Mouse (Mus musculus): Measurements from ENCODE around the gene Map2k6.

- TF ChIP-seq CTCF (IDR thresholded peaks at IDR 0.05; ENCODE audit: low read depth, low read length) (no peak), GATA1 (IDR thresholded peaks at IDR 0.05; ENCODE audit: borderline replicate concordance, low read length) (no peak), POLR2AphosphoS5 (IDR thresholded peaks at IDR 0.05; ENCODE audit: insufficient replicate concordance, low read depth, low read length) (no peak)
Measured at GRCm38 (mm10) chr11:110473495-110473894, 74.6 kb downstream of the Map2k6 start.
